7 mouse cellular contexts compared by ENCODE assay signal in genomic region chrX:99136431-99136966, GRCm38 (mm10). TPM values are rescaled to one million over a fixed set of nuclear protein-coding genes. Genes with fewer than 3 reads are reported as not detected.
DNase-seq lines count a peak whose midpoint lies in the region; ATAC-seq and TF ChIP-seq lines count a peak whose summit lies in the region.

No protein-coding gene starts in this region.

- H3K4me3 ChIP-seq in forebrain, postnatal 0 days (ENCODE audit: low read depth, low read length) = peak overlapping the region; percentile 56
- peak overlapping the region; percentile 68 for H3K4me3 ChIP-seq in intestine, embryonic 16.5 days (ENCODE audit: low read length)
- peak overlapping the region; percentile 61 for H3K4me3 ChIP-seq in lung, postnatal 0 days (ENCODE audit: low read depth, low read length)
- H3K4me3 ChIP-seq in stomach, postnatal 0 days (ENCODE audit: low read depth, low read length) = peak overlapping the region; percentile 59

- no peaks in the 10 kb centered on the region for H3K9me3 ChIP-seq in forebrain, postnatal 0 days (ENCODE audit: low read length)
- H3K9me3 ChIP-seq in intestine, embryonic 16.5 days (ENCODE audit: control insufficient read depth, low read length) = no peaks in the 10 kb centered on the region
- H3K9me3 ChIP-seq in lung, postnatal 0 days (ENCODE audit: low read length) = no peaks in the 10 kb centered on the region
- H3K9me3 ChIP-seq in stomach, postnatal 0 days (ENCODE audit: control insufficient read depth, low read length) = no peaks in the 10 kb centered on the region

- no peaks in the 10 kb centered on the region for H3K36me3 ChIP-seq in forebrain, postnatal 0 days (ENCODE audit: insufficient read depth)
- no peaks in the 10 kb centered on the region for H3K36me3 ChIP-seq in intestine, embryonic 16.5 days (ENCODE audit: control insufficient read depth, insufficient read depth, low read length)
- no peaks in the 10 kb centered on the region for H3K36me3 ChIP-seq in lung, postnatal 0 days (ENCODE audit: insufficient read depth, low read length)
- no peaks in the 10 kb centered on the region for H3K36me3 ChIP-seq in stomach, postnatal 0 days (ENCODE audit: control insufficient read depth, insufficient read depth, low read length)

- WGBS in forebrain, postnatal 0 days = 29% methylated on average over 45 of the region's 53 CpGs
- 21% methylated on average over 51 of the region's 53 CpGs for WGBS in intestine, embryonic 16.5 days
- WGBS in lung, postnatal 0 days = 13% methylated on average over 23 of the region's 53 CpGs
- 22% methylated on average over 41 of the region's 53 CpGs for WGBS in stomach, postnatal 0 days

- H3K4me2 ChIP-seq in forebrain, postnatal 0 days (ENCODE audit: low read depth) = peak overlapping the region; percentile 62
- peak overlapping the region; percentile 63 for H3K4me2 ChIP-seq in intestine, embryonic 16.5 days (ENCODE audit: low read depth, low read length)
- H3K4me2 ChIP-seq in lung, postnatal 0 days (replicated peaks; ENCODE audit: low read depth, low read length) = peak overlapping the region; percentile 61
- peak overlapping the region; percentile 57 for H3K4me2 ChIP-seq in stomach, postnatal 0 days (replicated peaks; ENCODE audit: low read depth)

- peak overlapping the region; percentile 84 for H3K27ac ChIP-seq in forebrain, postnatal 0 days (ENCODE audit: low read depth, low read length)
- peak overlapping the region; percentile 82 for H3K27ac ChIP-seq in intestine, embryonic 16.5 days (ENCODE audit: low read length)
- H3K27ac ChIP-seq in lung, postnatal 0 days (ENCODE audit: low read length) = peak overlapping the region; percentile 87
- H3K27ac ChIP-seq in stomach, postnatal 0 days (replicated peaks) = peak overlapping the region; percentile 86

- H3K27me3 ChIP-seq in forebrain, postnatal 0 days (ENCODE audit: insufficient read depth, low read length) = no peaks in the 10 kb centered on the region
- H3K27me3 ChIP-seq in intestine, embryonic 16.5 days (replicated peaks; ENCODE audit: control insufficient read depth, insufficient read depth, low read length) = 0 out of 2 replicates have a peak, but pooled peaks cover 7% of the 10 kb centered on the region
- H3K27me3 ChIP-seq in lung, postnatal 0 days (replicated peaks; ENCODE audit: insufficient read depth, low read length) = no peaks in the 10 kb centered on the region
- no peaks in the 10 kb centered on the region for H3K27me3 ChIP-seq in stomach, postnatal 0 days (ENCODE audit: control insufficient read depth, insufficient read depth, low read length)

- DNase-seq in spleen, postnatal 4 days (ENCODE audit: low spot score in 2 of 2) = peak; percentile 15 to 66
- DNase-seq in spleen, adult 12 weeks (ENCODE audit: low spot score) = no peak
- peak; percentile 47 for DNase-seq in brain, embryonic 14.5 days (ENCODE audit: low read depth)
- peak; percentile 21 for DNase-seq in forebrain, postnatal 0 days
- DNase-seq in lung, postnatal 0 days (ENCODE audit: low spot score) = peak; percentile 40
- DNase-seq in stomach, postnatal 0 days (ENCODE audit: low spot score) = peak; percentile 52

- no peak for TF ChIP-seq EP300 in lung, postnatal 0 days (IDR thresholded peaks at IDR 0.05)
- peak; percentile 0 for TF ChIP-seq EP300 in stomach, postnatal 0 days (optimal IDR thresholded peaks at IDR 0.05)

- peak; percentile 3; the same call in 1 of the 2 replicates for ATAC-seq in forebrain, postnatal 0 days
- peak; percentile 2 for ATAC-seq in intestine, embryonic 16.5 days
- peak; percentile 5; the same call in 1 of the 2 replicates for ATAC-seq in lung, postnatal 0 days
- ATAC-seq in stomach, postnatal 0 days (ENCODE audit: low FRiP score, low TSS enrichment) = no peak

- no peak for TF ChIP-seq CTCF in brain, embryonic 14.5 days (IDR thresholded peaks at IDR 0.05; ENCODE audit: borderline replicate concordance, extremely low read depth, insufficient read depth, insufficient read length)
- TF ChIP-seq CTCF in forebrain, postnatal 0 days (IDR thresholded peaks at IDR 0.05; ENCODE audit: low read depth) = no peak
- TF ChIP-seq CTCF in lung, postnatal 0 days (IDR thresholded peaks at IDR 0.05) = no peak
- no peak for TF ChIP-seq CTCF in stomach, postnatal 0 days (IDR thresholded peaks at IDR 0.05; ENCODE audit: low read depth)

- H3K9ac ChIP-seq in forebrain, postnatal 0 days = peak overlapping the region; percentile 67
- peak overlapping the region; percentile 86 for H3K9ac ChIP-seq in intestine, embryonic 16.5 days (ENCODE audit: low read depth, low read length)
- H3K9ac ChIP-seq in lung, postnatal 0 days (replicated peaks; ENCODE audit: low read depth) = peak overlapping the region; percentile 76
- H3K9ac ChIP-seq in stomach, postnatal 0 days (ENCODE audit: low read length) = peak overlapping the region; percentile 76

- TF ChIP-seq POLR2A in brain, embryonic 14.5 days (IDR thresholded peaks at IDR 0.05; ENCODE audit: borderline replicate concordance, extremely low read depth, insufficient read depth, insufficient read length, poor library complexity, severe bottlenecking) = no peak

- 0 out of 2 replicates have a peak, but pooled peaks cover 4% of the 10 kb centered on the region for H3K4me1 ChIP-seq in forebrain, postnatal 0 days (ENCODE audit: insufficient read depth)
- H3K4me1 ChIP-seq in intestine, embryonic 16.5 days (ENCODE audit: control insufficient read depth, insufficient read depth, low read length) = peaks cover 17% of the 10 kb centered on the region
- H3K4me1 ChIP-seq in lung, postnatal 0 days (ENCODE audit: insufficient read depth, low read depth, low read length) = no peaks in the 10 kb centered on the region
- no peaks in the 10 kb centered on the region for H3K4me1 ChIP-seq in stomach, postnatal 0 days (replicated peaks; ENCODE audit: control insufficient read depth, insufficient read depth)

RNA-seq across cellular contexts. Expression of gene Efnb1, which starts 0.6 kb away (rescaled TPM):
- 53.3 and 75.7 TPM in 2 replicates for polyA plus RNA-seq in brain, embryonic 14.5 days (2012; rRNA removed)
- total RNA-seq in forebrain, postnatal 0 days (2014; rRNA removed) = 36.5 and 48.9 TPM in 2 replicates
- polyA plus RNA-seq in forebrain, postnatal 0 days (2015; fragmentation: Nextera tagmentation; extraction: Ambion mirVana) = 26.6 and 29.6 TPM in 2 replicates
- polyA plus RNA-seq in intestine, embryonic 16.5 days (2015; fragmentation: Nextera tagmentation; extraction: Ambion mirVana) = 18.3 and 19.4 TPM in 2 replicates
- polyA plus RNA-seq in lung, postnatal 0 days (2015; fragmentation: Nextera tagmentation; extraction: Ambion mirVana) = 45.6 and 53.0 TPM in 2 replicates
- 18.3 and 19.3 TPM in 2 replicates for polyA plus RNA-seq in stomach, postnatal 0 days (2015; fragmentation: Nextera tagmentation; extraction: Ambion mirVana)
